Mouse (Mus musculus) spleen, postnatal 14 days (tissue): ENCODE results near the gene Egfl7.

Experiments
- DNase-seq, 2 experiments: peaks; one replicate each; pipeline ENCODE4 v3.0.0; 2021 to 2022; ENCODE audit warnings: low spot score in 2 of 2

The Egfl7 gene

GRCm38 (mm10) chr2:26566221-26566620, 13.6 kb upstream of the Egfl7 start:
- peak; percentile 30 to 53 for DNase-seq

- DNase-seq = no peak
Measured at GRCm38 (mm10) chr2:26570034-26570433, 9.8 kb upstream of the Egfl7 start.

GRCm38 (mm10) chr2:26571400-26571799, 8.4 kb upstream of the Egfl7 start:
- no peak for DNase-seq

GRCm38 (mm10) chr2:26571826-26572225, 8.0 kb upstream of the Egfl7 start:
- DNase-seq = no peak

- no peak for DNase-seq
Measured at GRCm38 (mm10) chr2:26573396-26573795, 6.4 kb upstream of the Egfl7 start.

- DNase-seq = no peak
Measured at GRCm38 (mm10) chr2:26573807-26574206, 6.0 kb upstream of the Egfl7 start.

GRCm38 (mm10) chr2:26574862-26575261, 5.0 kb upstream of the Egfl7 start:
- no peak for DNase-seq

- no peak for DNase-seq
Measured at GRCm38 (mm10) chr2:26575378-26575777, 4.4 kb upstream of the Egfl7 start.

GRCm38 (mm10) chr2:26575865-26576264, 3.9 kb upstream of the Egfl7 start:
- DNase-seq = no peak

GRCm38 (mm10) chr2:26576462-26576861, 3.4 kb upstream of the Egfl7 start:
- DNase-seq = no peak

GRCm38 (mm10) chr2:26578369-26578768, 1.4 kb upstream of the Egfl7 start:
- no peak for DNase-seq

- DNase-seq = no peak
Measured at GRCm38 (mm10) chr2:26580751-26581150, 937 bp downstream of the Egfl7 start.

GRCm38 (mm10) chr2:26582203-26582602, 2.4 kb downstream of the Egfl7 start:
- DNase-seq = no peak

GRCm38 (mm10) chr2:26582741-26583140, 2.9 kb downstream of the Egfl7 start:
- no peak for DNase-seq

- DNase-seq = no peak
Measured at GRCm38 (mm10) chr2:26583640-26584039, 3.8 kb downstream of the Egfl7 start.

GRCm38 (mm10) chr2:26585713-26586112, 5.9 kb downstream of the Egfl7 start:
- DNase-seq = no peak

GRCm38 (mm10) chr2:26586294-26587043, 6.7 kb downstream of the Egfl7 start, which contains the start of gene Gm20532:
Gene Gm20532 (plus strand): TSS chr2:26586639.
- peak; percentile 28 to 49 for DNase-seq

- DNase-seq = no peak
Measured at GRCm38 (mm10) chr2:26587044-26587405, 7.2 kb downstream of the Egfl7 start.

- DNase-seq = no peak
Measured at GRCm38 (mm10) chr2:26588573-26588972, 8.8 kb downstream of the Egfl7 start.

- no peak for DNase-seq
Measured at GRCm38 (mm10) chr2:26589284-26589683, 9.5 kb downstream of the Egfl7 start.

GRCm38 (mm10) chr2:26590282-26590681, 10.5 kb downstream of the Egfl7 start:
- DNase-seq = no peak

GRCm38 (mm10) chr2:26590962-26591361, 11.1 kb downstream of the Egfl7 start:
- no peak for DNase-seq

- no peak for DNase-seq
Measured at GRCm38 (mm10) chr2:26591416-26591815, 11.6 kb downstream of the Egfl7 start.
